Mouse (Mus musculus) left cerebral cortex, adult 8-10 months (tissue): ENCODE measurements around the gene Ak1. TPM values are rescaled to one million over a fixed set of nuclear protein-coding genes. Genes with fewer than 3 reads are reported as not detected.

Source experiments
- DNase-seq, 2 experiments: peaks; one replicate each; pipeline ENCODE4 v3.0.0; 2022; ENCODE audit warnings: low spot score in 2 of 2
- total RNA-seq, 4 experiments: library from RNA; stranded (reverse); gene quantifications; 2 replicates each; pipeline ENCODE4 v1.2.4; 2022

The Ak1 gene
- total RNA-seq, 4 experiments from 2014 or later: 143 to 158 (median 151) TPM

DNA sequence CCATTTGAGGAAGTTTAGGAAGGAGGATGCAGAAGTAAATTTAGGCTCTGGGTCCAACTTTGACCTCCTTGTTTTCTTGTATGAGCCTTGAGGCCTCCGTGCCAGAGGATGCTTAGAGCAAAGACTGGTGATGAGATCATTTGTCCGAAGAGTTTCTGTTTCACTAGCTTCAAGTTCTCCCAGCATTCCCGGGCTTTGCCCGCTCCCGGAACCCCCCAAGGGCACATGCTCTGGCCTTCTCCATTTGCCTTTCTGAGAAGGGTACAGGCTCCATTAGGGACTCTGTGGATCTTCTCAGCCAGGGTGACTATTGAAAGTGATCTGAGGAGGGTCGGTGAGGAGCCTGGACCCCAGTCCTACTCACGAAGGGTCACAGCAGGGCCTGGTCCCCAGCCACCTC, 25.8 kb downstream of the Ak1 start:
- no peak for DNase-seq

DNA sequence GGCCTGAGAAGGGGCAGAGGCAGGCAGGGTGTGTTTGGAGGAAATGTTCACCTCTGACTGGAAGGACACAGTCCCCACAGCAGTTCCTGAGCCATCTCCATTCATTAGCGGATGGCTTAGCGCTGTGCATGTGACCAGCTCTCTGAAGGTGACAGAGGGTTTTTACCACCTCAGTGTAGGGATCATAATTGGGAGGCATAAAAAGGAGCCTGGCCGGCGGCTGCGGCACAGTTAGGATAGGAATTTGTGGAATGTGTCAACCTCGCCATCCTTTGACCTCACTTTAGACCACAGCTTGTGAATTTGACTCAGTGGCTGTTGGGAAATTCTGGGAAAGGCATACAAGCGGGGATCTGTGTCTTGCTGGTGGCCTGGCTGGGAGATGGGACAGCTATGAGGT, 32.2 kb downstream of the Ak1 start:
- no peak for DNase-seq

DNA sequence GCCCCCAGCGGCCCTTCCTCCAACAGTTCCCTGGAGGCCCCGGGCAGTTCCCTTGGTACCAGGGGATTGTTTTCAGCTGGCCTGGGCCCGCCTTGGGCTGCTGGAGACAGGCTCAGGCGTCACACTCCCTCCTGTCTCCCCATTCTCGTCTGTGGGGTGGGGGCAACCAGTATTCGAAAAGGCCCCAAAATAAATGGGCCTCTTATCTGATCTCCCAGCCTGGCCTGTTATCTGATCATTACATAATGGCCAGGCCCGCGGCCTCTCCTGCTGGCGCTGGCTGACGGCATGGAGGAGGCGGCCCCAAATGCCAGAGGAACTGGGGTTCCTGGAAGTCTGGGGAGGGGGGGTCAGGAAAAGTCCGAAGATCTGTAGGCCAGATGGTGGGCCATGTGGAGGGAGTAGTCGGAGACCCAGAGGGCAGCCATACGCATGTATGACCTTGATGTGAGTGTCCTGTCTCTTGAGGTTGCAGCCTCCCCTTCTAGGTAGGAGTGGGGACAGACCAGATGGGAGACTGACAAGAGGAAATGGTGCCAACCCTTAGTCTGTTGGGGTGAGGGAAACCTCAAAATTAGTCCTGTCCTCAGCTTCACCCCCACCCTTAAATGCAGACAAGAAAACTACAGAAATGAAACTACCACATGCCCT, 33.3 kb downstream of the Ak1 start:
- DNase-seq: no peak

DNA sequence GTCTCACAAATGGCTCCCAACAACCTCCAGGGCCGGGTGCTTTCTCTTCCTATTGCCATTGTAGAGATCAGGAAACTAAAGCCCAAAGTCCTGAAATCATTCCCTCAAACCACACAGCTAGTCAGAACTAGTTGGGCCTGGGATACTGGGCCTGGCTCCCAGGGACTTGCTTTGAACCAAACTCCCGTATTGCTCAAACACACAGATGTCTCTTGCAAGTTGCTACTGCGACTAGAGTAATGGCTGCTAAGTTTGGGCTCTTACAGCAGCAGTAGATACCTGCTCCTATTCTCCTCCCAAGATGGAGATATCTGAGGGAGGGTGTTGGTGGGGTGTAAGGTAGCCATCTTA, 33.8 kb downstream of the Ak1 start:
- no peak for DNase-seq

DNA sequence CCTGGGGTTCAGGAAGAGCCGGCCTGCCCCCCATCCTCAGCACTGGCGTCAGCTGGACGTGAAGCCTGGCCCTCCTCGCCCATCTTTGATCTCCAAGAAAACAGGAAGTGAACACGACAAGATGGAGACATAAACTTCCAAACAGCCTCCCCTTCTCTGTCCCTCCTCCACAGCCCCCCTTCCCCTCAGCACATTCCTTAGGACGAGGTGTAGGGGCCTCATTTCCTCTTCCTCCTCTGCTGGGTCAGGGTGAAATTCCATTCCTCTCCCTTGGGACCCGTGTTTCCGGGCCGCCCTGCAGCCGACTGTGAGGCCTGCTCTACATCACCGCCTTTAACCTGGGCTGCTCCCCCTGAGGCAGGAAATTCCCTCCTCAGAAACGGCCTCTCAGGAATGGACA, 34.3 kb downstream of the Ak1 start:
- no peak for DNase-seq

DNA sequence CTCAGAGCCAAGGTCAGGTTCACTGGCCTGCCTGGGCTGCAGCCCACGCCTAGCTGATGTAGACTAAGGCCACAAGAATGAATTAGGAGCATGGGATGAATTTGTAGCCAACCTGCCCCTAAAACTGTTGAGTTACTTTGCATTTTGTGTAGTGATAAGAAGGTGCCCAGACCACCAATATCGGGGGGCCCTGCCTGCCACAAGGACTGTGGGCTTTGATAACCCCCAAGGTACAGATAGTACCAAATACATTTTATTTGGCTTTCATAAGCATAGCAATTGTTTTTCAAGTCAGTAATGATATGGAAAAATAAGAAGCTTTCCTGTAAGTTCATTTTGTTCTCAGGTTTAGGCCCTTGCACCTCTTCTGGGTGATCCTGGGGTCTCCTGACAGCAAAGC, 37.3 kb downstream of the Ak1 start:
- no peak for DNase-seq

DNA sequence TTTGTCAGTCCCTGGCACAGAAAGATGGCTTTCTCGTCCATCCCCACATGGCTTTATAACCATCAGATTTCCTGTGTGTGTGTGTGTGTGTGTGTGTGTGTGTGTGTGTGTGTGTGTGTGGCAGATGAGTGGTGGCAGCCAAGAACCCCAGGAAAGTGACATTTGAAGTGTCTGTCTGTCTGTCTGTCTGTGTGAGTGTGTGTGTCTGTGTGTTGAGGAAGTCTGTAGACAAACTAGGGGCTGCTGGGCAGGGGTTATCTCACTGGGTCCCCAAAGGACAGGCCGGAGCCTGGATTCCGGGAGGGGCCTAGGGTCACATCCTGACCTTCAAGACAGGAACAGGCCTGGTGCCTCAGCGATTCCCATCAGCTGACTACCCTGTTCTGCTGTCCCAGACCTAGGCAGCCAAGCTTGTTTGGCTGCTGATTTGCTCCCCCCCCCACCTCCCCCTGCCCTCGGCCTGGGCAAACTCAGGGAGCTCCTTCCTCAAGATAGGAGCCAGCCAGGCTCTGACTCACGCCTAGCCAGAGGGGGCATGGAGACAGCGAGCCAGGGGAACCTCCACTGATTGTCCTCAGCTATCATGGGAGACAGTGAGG, 40.0 kb downstream of the Ak1 start:
- DNase-seq: no peak

DNA sequence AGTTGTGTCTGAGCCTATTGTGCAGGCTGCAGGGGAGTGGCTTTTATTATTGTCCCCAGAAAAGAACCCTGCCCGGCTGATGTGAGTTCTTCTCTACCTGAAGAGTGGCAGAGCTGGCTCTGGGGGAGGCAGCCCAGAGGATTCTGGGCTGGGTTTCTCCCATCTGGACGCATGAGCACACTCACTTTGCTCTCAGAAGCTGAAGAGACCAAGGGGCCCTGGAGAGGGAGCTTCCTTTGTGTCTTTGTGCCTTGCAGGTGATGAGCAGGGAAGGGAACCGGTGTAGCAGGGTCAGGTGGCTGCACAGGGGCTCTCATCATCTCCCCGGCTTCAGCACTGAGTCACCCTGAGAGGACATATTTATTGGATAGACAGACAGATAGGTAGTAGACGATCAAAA, 40.7 kb downstream of the Ak1 start:
- DNase-seq: no peak

DNA sequence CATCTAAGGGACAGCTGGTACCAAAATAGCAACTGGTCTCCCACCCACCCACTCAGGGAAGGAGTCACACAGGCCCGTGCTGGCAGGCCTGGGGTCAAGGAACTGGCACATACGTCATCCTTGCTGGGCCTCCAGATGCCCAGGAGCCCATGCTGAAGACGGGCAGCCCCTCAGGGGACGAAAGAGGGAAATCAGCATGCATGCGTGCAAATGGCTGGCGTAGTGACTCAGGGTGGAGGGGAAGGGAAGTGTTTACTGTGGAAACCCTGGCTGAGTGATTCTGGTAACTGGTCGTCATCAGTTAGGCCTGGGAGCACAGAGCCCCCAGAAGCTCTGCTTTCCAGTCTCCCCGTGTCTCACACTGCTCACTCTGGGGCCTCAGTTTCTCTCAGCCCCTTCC, 43.8 kb downstream of the Ak1 start:
- no peak for DNase-seq

DNA sequence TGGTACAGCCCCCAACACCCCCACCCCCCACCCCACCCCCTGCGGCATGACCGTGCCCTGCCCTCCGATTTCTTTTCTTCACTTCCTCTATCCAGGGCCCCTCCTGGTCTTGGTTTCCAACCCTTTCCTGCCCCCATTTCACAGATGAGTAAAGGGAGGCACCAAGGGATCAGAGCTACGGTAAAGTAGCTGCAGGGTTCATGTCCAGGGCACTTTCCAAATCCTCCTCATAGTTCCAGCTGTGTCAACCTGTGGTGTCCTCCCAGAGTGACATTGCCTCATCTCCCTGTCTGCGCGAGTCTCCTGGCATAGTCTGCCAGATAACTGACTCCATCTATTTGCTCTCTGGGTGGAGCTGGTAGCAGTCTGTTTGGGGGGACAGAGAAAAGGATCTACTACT, 44.3 kb downstream of the Ak1 start:
- DNase-seq: no peak

DNA sequence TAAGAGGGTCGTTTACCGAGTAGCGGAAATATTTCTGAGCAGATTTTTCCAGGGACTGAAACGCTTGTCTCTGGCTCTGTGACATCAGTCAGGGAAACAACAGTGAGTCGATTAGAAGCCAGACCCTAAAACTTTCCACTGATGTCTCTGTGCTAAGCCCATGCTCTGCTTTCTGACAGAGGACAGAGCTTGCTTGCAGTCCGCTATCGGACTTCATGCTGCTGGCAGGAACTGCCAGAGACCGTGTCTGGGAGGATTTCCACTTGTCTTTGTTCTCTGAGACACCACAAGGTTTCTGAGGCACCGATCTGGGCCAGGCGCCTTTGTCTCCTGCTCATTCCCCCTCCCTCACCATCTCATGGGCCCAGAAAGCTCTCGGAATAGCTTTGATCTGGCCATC, 46.2 kb downstream of the Ak1 start:
- no peak for DNase-seq

DNA sequence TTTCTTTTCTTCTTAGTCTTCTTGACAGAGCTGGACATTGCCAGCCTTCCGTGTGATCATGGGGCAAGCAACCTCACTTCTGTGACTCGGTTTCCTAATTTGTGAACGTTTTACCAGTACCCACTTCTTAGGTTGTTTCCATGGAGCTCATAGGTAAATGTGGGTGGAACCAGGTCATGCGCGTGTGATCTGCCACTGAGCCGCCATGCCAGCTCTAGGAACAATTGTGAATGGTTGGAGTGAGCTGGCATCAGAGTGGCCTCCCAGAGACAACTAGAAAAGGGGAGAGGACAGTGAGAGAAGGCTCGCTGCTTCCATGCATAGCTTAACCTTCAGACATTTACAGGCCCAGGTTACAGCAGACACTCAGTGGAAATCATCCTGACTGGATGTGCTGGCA, 46.6 kb downstream of the Ak1 start:
- no peak for DNase-seq

DNA sequence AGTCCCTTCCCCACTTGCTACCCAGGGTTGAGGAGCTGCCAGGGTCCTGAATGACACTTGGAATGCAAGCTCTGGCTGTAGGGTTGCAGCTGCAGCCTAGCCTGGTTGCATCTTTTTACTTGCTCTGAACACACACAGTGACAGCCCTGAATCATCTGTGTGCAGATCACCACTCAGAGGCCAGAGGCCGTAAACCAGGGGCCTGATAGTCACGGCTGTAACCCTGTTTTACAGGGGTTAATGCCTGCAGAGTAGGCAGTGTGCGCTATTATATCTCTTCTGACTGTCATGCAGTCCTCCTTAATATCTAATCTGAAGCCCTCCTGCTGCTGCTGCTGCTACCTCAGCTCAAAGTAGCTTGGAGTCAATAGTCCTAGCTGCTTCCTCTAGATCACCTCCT, 48.3 kb downstream of the Ak1 start:
- DNase-seq: no peak

DNA sequence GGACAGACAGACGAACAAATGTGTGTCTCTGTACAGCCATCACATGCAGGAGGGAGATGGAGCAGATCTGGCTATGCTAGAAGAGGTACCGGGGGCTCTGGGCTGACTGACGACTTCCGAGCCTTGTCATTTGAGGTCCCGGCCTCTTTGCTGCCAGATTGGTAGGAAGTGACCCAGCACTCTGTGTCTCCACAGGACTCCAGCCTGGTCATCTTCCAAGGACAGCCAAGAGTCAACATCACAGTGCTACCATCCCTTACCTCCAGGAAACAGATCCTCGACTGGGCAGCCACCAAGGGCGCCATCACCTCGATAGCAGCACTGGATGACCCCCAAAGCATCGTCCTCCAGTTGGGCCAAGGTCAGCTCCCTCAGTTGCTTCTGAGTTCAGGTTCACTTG, 49.6 kb downstream of the Ak1 start:
- no peak for DNase-seq

DNA sequence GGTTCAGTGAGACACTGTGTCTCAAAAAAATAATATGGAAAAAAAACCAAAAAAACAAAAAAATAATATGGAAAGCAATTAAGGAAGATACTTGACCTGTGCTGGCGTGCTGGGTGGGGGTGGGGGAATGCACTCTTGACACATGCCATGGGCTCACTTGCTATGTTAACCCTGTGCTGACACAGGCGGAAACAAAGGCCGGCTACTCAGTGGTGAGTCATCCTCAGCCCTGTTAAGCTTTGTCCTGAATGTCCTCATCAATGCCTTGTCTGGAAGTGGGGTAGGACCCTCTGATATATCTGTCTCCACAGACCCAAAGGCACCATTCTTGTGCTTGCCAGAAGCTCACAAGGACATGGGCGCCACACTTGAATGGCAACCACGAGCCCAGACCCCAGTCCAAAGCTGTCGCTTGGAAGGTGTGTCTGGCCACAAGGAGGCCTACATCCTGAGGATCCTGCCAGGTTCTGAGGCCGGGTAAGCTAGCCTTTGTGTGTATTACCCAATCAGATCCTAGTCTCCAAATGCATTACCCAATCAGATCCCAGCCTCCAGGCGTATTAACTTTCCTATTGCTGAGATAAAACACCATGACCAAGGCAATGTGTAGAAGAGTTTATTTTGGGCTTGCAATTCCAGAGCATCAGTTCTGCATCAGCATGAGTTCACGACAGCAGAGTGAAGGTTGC, 50.5 kb downstream of the Ak1 start:
- DNase-seq: no peak

DNA sequence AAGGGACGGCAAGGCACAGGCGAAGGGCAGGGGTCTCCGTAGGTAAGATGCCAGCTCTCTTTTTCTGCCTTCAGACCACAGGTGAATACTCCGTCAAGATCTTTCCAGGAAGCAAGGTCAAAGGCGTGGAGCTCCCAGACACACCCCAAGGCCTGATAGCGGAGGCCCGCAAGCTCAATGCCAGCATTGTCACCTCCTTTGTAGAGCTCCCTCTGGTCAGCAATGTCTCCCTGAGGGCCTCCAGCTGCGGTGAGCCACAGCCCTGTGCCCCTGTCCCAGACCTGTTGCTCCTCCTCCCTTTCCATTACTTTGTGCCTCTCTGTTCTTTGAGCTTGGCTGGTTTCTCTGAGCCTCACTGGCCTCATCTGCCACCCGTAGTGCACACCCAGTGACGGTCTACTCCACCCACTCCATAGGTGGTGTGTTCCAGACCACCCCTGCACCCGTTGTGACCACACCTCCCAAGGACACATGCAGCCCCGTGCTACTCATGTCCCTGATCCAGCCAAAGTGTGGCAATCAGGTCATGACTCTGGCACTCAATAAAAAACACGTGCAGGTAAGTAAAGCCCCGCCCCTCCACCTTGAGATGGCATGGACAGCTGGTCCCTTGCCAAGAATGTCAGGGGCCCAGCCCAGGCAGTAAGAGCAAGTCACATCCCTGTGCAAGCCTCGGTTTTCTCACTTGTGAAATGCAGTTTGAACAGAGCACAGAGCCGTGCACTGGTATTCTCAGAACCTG, 51.8 kb downstream of the Ak1 start:
- no peak for DNase-seq

DNA sequence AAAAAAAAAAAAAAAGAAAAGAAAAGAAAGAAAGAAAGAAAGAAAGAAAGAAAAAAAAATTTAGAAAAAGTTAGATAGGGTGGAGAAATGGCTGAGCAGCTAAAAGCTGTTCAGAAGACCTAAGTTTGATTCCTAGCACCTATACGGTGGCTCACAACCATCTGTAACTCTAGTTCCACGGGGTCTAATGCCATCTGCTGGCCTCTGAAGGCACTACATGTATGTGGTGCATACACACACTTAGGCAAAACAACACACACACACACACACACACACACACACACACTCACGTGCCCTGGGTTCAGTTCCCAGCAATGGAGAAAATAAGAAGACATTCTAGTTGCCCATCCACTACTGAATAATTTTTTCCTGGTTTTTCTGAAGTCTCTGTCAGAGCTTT, 55.3 kb downstream of the Ak1 start:
- no peak for DNase-seq

DNA sequence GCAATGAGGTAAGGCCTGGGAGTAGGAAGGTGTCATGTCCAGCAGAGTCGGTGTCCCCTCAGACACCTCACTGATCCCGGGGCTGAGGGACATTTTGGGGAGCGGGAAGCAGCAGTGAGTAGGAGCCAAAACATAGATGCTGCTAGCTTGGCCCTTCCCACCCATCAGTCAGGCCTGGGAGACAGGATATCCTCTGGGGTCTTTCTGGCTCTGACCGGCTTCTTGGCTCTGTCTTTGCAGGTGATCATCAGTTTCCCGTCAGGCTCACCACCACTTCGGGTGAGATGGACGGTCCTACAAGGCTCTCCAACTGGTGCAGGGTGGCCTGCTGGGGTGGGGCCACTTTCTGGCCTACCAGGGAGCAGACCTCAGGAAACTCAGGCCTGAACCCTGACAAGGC, 56.1 kb downstream of the Ak1 start:
- DNase-seq: no peak

DNA sequence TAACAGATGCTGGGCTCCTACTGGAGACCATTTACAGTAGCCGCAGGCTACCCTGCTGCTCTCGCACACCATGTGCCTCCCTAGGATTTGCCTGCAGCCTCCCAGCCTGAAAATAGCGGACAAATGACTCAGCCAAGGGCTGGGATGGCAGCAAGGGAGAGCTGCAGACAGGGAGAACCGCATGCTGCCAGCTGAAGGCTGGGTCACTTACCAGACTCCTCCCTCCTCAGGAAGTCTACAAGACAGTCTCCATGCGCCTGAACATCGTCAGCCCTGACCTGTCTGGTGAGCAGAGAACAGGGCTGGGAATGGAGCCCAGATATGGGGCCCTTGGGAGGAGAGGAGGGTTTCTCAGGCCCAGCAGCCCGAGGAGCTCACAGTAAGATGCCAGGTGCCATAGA, 58.5 kb downstream of the Ak1 start:
- DNase-seq: peak in 1 of 2 experiments; percentile 81

DNA sequence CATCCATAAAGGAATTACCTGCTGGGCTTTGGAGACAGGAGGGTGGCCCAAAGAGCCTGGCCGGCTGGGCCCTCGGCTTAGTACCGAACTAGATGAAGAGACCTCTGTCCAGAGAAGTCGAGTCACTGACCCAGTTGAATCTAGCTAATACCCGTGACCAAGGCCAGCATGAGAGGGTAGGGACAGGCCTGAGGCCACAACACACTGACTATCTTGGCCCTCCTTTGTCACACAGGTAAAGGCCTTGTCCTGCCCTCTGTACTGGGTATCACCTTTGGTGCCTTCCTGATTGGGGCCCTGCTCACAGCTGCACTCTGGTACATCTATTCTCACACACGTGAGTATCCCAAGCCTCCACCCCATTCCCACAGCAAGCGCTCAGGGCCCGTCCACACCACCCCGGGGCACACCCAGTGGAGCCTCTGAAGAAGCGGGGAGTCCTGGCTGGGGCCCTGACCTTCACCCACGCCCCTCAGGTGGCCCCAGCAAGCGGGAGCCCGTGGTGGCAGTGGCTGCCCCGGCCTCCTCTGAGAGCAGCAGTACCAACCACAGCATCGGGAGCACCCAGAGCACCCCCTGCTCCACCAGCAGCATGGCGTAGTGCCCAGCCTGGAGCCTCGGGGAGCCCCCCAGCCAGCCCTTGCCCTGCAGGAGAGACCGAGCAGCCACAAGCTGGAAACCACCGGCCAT, 59.5 kb downstream of the Ak1 start:
- no peak for DNase-seq

DNA sequence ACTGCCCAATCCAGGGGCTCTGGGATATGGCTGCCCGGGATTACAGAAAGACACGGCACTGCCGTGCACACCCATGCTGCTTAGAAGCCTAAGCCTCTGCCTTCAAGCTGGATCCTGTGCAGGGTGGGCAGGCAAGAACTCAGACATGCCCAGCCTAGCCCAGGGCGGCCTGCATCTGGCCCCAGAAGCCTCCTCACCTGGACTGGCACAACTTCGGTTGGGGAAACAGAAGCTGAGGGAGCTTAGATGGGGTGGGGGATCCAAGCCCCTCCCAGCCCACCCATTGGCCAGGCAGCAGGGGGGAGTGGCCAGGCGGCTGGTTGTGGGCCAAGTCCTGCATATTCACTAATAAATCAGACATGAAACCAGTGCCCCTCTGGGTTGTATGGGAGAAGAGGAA, 60.2 kb downstream of the Ak1 start:
- DNase-seq: no peak
